Mouse (Mus musculus) kidney, adult 2 months (tissue): Measurements from ENCODE around the gene Krtap9-3. TPM values are rescaled to one million over a fixed set of nuclear protein-coding genes. Genes with fewer than 3 reads are reported as not detected.

Experiments
- DNase-seq: peaks from one replicate; pipeline ENCODE4 v3.0.0; 2021
- H3K27ac ChIP-seq: fragments of 200-500 bp; 2 replicates; pipeline ENCODE4 v1.5.1; 2012; ENCODE audit warnings: low read depth, low read length, control low read depth, inconsistent platforms; ENCODE audit not compliant: insufficient read depth
- H3K27me3 ChIP-seq: fragments of 200-500 bp; replicated peaks from 2 replicates; pipeline ENCODE4 v1.6.1; 2012; ENCODE audit warnings: mild to moderate bottlenecking, moderate library complexity, low read length, inconsistent platforms; ENCODE audit not compliant: control insufficient read depth, insufficient read depth
- H3K36me3 ChIP-seq: fragments of 200-500 bp; 2 replicates; pipeline ENCODE4 v1.6.1; 2012; ENCODE audit warnings: mild to moderate bottlenecking, moderate library complexity, low read length, inconsistent platforms; ENCODE audit not compliant: control insufficient read depth, insufficient read depth
- H3K4me1 ChIP-seq: fragments of 200-500 bp; 2 replicates; pipeline ENCODE4 v1.6.1; 2011; ENCODE audit warnings: low read length; ENCODE audit not compliant: control insufficient read depth, insufficient read depth
- H3K4me3 ChIP-seq: fragments of 200-500 bp; 2 replicates; pipeline ENCODE4 v1.5.1; 2011; ENCODE audit warnings: mild to moderate bottlenecking, low read depth, low read length, control low read depth; ENCODE audit not compliant: insufficient read depth
- CTCF ChIP-seq: fragments of 200-500 bp; conservative IDR thresholded peaks from 2 replicates; pipeline ENCODE4 v1.5.1; 2011; ENCODE audit warnings: low read depth, mild to moderate bottlenecking, control low read depth, low read length, moderate library complexity, mixed read lengths; ENCODE audit not compliant: insufficient read depth, insufficient read length
- POLR2A ChIP-seq: fragments of 200-500 bp; IDR thresholded peaks from one replicate; pipeline ENCODE4 v1.6.1; 2011; ENCODE audit warnings: low read depth, low read length, control low read depth
- WGBS: fragments of 180-500 bp; shearing (Covaris S2); methylation state at CpG from one replicate; pipeline ENCODE4 v1.1.7; 2018; 5-methylcytosine and 5-hydroxymethylcytosine counted together
- polyA plus RNA-seq: library from polyadenylated mRNA; depleted of rRNA; stranded (reverse); fragments of >200 nt; gene quantifications from 2 replicates; pipeline ENCODE4 v1.2.3, GENCODE M21; 2012; rRNA removed

Gene Krtap9-3
- polyA plus RNA-seq, 1 experiment, result not detected

GRCm38 (mm10) chr11:99550765-99551164, 47.1 kb downstream of the Krtap9-3 start, which contains the start of gene Krtap3-3:
Krtap3-3 (minus strand) TSS chr11:99550865.
- Histone ChIP-seq H3K27ac (no peak within 1 kb of the TSS), H3K27me3 (no peaks in the 10 kb centered on the region), H3K4me1 (no peaks in the 10 kb centered on the region), H3K36me3 (no peaks in the 10 kb centered on the region), H3K4me3 (no peak within 1 kb of the TSS)
- WGBS, result 57% methylated on average over 4 of the region's 4 CpGs
- DNase-seq, result no peak
- TF ChIP-seq CTCF, result no peak
- no peak for TF ChIP-seq POLR2A

DNA sequence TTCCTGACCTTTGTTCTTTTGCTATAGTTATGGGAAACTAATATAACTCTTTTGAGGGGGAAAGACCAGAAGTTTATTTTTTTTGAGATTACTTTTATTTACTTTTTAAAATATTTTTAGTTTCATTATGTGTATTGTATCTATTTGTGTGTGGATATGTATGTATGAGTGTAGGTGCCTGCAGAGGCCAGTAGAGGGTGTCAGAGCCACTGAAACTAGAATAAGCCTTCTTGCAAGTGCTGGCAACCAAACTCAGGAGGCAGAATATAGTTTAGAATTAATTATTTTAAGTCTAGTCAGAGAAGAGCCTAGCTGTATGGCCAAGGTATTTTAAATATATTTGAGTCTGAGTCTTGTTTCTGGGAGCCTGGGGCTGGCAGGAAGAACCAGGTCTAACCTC, 50.0 kb downstream of the Krtap9-3 start:
- H3K27me3 ChIP-seq, result no peaks in the 10 kb centered on the region; the same call in 1 of the 2 replicates
- no peaks in the 10 kb centered on the region for H3K4me1 ChIP-seq
- no peak overlapping the region for H3K27ac ChIP-seq
- TF ChIP-seq CTCF (no peak), POLR2A (no peak)
- H3K36me3 ChIP-seq, result no peaks in the 10 kb centered on the region
- no peak for DNase-seq
- H3K4me3 ChIP-seq, result no peak overlapping the region

Other genes with a start within 250 kb of the Krtap9-3 start
- gene Krt27, start 247.0 kb downstream of the Krtap9-3 start, polyA plus RNA-seq, result not detected in 2 replicates
- 0.05 TPM in 1 of 2 replicates, not detected in the other for gene Krt28, start 223.2 kb downstream of the Krtap9-3 start, polyA plus RNA-seq
- 2.4 and 3.1 TPM in 2 replicates for gene Krt10, start 208.7 kb downstream of the Krtap9-3 start, polyA plus RNA-seq
- not detected in 2 replicates for gene Krt12, start 175.8 kb downstream of the Krtap9-3 start, polyA plus RNA-seq
- 0.13 and 0.23 TPM in 2 replicates for gene Krt20, start 160.0 kb downstream of the Krtap9-3 start, polyA plus RNA-seq
- 2.7 and 3.5 TPM in 2 replicates for gene Krt23, start 105.0 kb downstream of the Krtap9-3 start, polyA plus RNA-seq
- not detected in 2 replicates for gene Krt39, start 76.8 kb downstream of the Krtap9-3 start, polyA plus RNA-seq
- not detected in 2 replicates for gene Krt40, start 54.9 kb downstream of the Krtap9-3 start, polyA plus RNA-seq
- gene Krtap3-3, start 47.2 kb downstream of the Krtap9-3 start, polyA plus RNA-seq, result not detected in 2 replicates
- not detected in 2 replicates for gene Krtap3-2, start 41.3 kb downstream of the Krtap9-3 start, polyA plus RNA-seq
- not detected in 2 replicates for gene Gm11939, start 38.6 kb downstream of the Krtap9-3 start, polyA plus RNA-seq
- gene Krtap3-1, start 31.5 kb downstream of the Krtap9-3 start, polyA plus RNA-seq, result not detected in 2 replicates
- gene Krtap1-5, start 17.1 kb downstream of the Krtap9-3 start, polyA plus RNA-seq, result not detected in 2 replicates
- gene Krtap1-4, start 14.5 kb downstream of the Krtap9-3 start, polyA plus RNA-seq, result not detected in 2 replicates
- not detected in 2 replicates for gene Krtap1-3, start 6.8 kb downstream of the Krtap9-3 start, polyA plus RNA-seq
- not detected in 2 replicates for gene Gm11938, start 5.2 kb upstream of the Krtap9-3 start, polyA plus RNA-seq
- gene Gm11937, start 12.1 kb upstream of the Krtap9-3 start, polyA plus RNA-seq, result not detected in 2 replicates
- not detected in 2 replicates for gene Krtap2-4, start 16.7 kb upstream of the Krtap9-3 start, polyA plus RNA-seq
- not detected in 2 replicates for gene Gm11562, start 22.3 kb upstream of the Krtap9-3 start, polyA plus RNA-seq
- gene Krtap4-1, start 30.1 kb upstream of the Krtap9-3 start, polyA plus RNA-seq, result not detected in 2 replicates
- not detected in 2 replicates for gene Krtap4-2, start 37.0 kb upstream of the Krtap9-3 start, polyA plus RNA-seq
- not detected in 2 replicates for gene Krtap4-7, start 46.0 kb upstream of the Krtap9-3 start, polyA plus RNA-seq
- not detected in 2 replicates for gene Gm11555, start 52.1 kb upstream of the Krtap9-3 start, polyA plus RNA-seq
- not detected in 2 replicates for gene Gm11563, start 60.9 kb upstream of the Krtap9-3 start, polyA plus RNA-seq
- not detected in 2 replicates for gene Krtap4-6, start 67.9 kb upstream of the Krtap9-3 start, polyA plus RNA-seq
- gene Gm14190, start 92.6 kb upstream of the Krtap9-3 start, polyA plus RNA-seq, result not detected in 2 replicates
- not detected in 2 replicates for gene Gm14180, start 136.2 kb upstream of the Krtap9-3 start, polyA plus RNA-seq
- gene Gm11595, start 174.8 kb upstream of the Krtap9-3 start, polyA plus RNA-seq, result not detected in 2 replicates
- gene Krtap4-8, start 182.6 kb upstream of the Krtap9-3 start, polyA plus RNA-seq, result not detected in 2 replicates
- gene Krtap4-9, start 187.1 kb upstream of the Krtap9-3 start, polyA plus RNA-seq, result not detected in 2 replicates
- gene Gm11596, start 195.4 kb upstream of the Krtap9-3 start, polyA plus RNA-seq, result not detected in 2 replicates
- gene Gm11569, start 200.8 kb upstream of the Krtap9-3 start, polyA plus RNA-seq, result not detected in 2 replicates
- gene Gm11554, start 206.3 kb upstream of the Krtap9-3 start, polyA plus RNA-seq, result not detected in 2 replicates
- gene Krtap4-13, start 211.8 kb upstream of the Krtap9-3 start, polyA plus RNA-seq, result not detected in 2 replicates
- not detected in 2 replicates for gene Gm11564, start 217.6 kb upstream of the Krtap9-3 start, polyA plus RNA-seq
- not detected in 2 replicates for gene 2300003K06Rik, start 240.0 kb upstream of the Krtap9-3 start, polyA plus RNA-seq